Mouse (Mus musculus): ENCODE results near the gene Tpgs1. TPM values are rescaled to one million over a fixed set of nuclear protein-coding genes. Genes with fewer than 3 reads are reported as not detected.

The Tpgs1 gene
- total RNA-seq, 2 experiments from 2014 or later = 17.5 to 21.1 TPM

DNA sequence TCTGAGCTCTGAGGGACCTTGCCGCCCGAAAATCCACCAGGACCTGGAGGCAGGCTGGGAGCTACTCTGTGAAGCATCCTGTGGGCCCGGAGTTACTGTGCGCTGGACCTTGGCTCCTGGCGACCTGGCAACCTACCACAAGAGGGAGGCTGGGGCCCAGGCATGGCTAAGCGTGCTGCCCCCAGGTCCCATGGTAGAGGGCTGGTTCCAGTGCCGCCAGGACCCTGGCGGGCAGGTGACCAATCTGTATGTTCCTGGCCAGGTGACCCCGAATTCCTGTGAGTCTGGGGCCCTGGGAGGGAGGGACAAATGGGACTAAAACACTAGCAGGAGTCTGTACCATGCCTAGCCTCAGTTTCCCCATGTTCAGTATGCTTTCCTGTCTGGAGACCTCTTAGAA, 2.7 kb upstream of the Tpgs1 start:
- ATAC-seq (ENCODE audit: poor library complexity, severe bottlenecking) = no peak

DNA sequence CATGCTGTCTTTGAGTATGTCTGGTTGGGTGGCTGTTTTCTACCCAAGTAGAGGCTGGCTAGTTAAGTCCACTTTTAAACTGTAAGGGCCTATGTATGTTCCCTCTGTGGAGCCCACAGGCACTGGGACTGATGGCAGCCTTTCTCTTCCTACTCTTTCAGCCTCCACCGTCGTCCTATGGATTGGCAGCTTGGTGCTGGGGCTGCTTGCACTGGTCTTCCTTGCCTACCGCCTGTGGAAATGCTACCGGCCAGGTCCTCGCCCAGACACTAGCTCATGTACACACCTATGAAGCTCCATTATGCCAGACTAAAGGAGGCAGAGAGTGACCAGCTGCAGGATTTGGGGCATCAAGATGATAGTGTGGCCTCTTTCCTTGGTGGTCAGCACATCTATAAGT, 1.1 kb upstream of the Tpgs1 start:
- ATAC-seq (ENCODE audit: poor library complexity, severe bottlenecking) = no peak

DNA sequence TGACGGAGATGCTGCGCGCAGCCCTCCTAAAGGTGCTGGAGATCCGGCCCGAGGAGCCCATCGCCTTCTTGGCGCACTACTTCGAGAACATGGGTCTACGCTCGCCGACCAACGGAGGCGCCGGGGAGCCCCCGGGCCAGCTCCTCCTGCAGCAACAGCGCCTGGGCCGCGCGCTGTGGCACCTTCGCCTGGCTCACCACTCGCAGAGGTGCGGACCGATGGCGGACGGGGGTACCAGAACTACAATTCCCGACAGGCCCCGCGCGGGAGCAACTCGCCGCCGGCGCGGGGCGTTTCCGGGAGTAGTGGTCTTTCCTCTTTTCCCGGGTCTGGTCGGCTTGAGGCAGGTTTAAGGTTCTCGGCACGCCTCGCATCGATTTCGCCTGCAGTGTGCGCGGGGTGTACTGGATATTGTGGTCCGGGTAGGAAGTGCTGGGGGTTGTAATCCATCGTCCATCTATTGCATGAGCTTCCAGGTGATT, 448 bp downstream of the Tpgs1 start:
- peak; percentile 48 for ATAC-seq (ENCODE audit: poor library complexity, severe bottlenecking)

DNA sequence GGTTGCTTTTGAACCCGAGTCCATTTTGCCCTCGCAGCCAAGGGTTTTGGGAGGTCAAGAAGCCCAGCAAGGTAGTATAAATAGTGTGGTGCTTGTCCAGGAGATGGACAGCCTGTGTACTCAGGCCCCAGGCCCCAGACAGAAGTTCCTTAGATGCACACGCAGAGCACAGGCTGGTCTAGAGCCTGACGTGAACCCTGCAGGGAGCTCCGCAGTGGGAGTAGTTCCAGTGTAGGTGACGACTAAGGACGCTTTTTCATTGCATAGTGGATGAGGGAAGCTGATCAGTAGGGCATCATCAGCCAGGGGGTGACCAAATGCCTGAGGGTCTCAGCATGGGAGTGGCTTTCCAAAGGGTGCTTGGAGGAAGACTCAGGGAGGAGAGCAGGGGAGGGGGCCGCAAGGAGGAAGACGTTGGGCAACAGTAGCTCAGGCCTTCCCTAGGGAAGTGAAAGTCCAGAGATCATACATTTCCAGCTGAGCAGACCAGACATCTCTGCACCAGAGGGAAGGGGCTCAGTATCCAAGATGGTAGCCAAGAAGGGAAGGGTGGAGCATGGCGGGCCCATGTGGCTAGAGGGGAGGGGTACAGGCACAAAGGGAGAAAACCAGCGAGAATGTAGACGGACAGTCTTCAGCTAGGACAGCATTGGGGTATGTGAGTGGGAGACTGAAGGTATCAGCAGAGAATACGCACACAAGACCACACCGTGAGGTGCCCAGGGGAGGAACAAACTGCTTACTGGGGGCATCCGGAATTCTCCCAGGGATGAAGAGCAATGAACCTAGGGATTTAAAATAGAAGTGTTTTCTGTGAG, 1.1 kb downstream of the Tpgs1 start:
- ATAC-seq (ENCODE audit: poor library complexity, severe bottlenecking) = peak; percentile 14; the same call in 1 of the 2 replicates

DNA sequence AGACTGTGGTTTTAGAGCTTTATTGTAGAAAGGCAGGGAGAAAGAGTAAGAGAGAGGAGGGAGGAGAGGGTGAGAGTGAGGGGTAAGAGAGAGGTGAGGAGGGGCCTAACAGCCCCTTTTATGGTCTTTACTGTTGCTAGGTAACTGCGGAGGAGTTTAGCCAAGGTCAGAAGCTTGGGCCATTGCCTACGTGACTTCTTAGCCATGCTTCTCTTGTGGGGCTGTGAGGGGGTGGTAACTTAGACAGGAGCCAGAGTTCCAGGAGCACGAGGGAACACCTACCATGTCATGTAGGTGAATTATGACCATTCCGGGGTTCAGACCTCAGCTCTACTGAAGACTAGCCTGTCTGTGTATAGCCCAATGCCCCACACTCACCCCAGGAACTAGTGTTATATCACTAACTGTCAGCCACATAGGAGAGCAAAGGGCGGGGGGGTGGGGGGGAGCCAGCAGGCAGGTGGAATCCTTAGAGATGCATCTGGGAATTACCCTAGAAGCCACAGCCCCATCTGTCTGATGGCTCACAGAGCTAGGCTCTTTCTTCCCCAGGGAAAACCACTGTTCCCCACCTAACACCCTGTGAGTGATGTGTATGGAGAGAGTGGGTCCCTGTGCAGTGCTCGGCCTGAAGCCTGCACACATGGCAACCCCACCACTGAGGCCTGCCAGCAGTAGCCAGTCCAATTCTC, 2.4 kb downstream of the Tpgs1 start:
- no peak for ATAC-seq (ENCODE audit: poor library complexity, severe bottlenecking)

DNA sequence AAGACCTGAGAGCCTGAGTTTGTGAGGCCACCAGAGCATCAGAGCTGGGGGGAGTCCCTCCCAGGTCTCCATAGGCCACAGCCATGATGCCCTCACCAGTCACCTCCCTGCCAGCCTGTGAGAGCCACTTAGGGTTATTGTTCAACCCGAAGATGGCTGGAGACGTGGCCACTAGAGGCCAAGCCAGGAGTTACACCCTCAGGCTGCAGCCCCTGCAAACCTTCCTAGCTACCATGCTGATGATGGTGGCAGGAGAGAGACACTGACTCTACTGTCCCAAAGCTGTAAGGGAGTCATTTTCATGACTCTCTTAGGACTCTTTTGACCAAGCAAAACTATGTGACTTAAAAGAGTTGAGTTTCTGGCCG, 2.9 kb downstream of the Tpgs1 start:
- ATAC-seq (ENCODE audit: poor library complexity, severe bottlenecking) = no peak

DNA sequence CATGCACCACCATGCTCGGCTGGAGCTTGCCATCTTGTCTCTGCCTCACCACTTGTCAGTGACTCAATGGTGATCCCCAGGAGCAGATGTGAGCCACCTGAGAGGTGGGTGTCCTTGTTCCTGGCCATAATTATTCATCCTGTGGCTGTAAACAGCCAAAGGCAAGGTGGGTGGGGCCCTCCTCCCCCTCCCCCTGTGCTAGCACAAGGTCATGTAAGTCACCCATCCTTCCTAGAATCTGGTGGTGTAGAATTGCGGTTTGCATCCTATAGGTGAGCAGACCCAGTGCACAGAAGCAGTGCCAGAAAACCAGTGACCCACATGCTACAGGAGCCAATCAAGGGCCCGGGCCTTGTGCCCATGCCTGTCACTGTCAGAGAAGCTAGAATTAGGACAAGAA, 3.9 kb downstream of the Tpgs1 start:
- no peak for ATAC-seq (ENCODE audit: poor library complexity, severe bottlenecking)

DNA sequence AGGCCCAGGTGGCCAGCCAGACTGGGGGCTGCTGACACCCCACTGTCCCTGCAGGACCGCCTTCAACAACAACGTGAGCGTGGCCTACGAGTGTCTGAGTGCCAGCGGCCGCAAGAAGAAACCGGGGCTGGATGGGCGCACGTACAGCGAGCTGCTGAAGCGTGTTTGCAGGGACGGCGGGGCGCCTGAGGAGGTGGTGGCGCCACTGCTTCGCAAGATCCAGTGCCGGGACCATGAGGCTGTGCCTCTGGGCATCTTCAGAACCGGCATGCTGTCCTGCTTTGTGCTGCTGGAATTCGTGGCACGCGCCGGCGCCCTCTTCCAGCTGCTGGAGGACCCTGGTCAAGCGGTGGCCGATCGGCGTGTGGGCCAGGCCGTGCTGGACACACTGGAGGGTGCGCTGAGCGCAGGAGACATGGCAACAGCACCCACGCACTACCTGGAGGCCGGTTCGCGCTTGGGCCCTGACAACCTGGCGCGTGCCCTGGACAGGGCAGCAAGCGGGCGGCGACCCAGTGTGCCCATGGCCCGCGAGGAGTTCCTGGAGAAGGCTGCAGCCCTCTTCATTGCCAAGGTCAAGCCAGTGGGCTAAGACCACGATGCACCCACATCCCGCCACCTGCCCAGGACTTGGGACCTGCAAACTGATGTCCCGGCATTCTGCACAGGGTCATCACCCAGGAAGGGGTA, 6.3 kb downstream of the Tpgs1 start:
- ATAC-seq (ENCODE audit: poor library complexity, severe bottlenecking) = no peak

DNA sequence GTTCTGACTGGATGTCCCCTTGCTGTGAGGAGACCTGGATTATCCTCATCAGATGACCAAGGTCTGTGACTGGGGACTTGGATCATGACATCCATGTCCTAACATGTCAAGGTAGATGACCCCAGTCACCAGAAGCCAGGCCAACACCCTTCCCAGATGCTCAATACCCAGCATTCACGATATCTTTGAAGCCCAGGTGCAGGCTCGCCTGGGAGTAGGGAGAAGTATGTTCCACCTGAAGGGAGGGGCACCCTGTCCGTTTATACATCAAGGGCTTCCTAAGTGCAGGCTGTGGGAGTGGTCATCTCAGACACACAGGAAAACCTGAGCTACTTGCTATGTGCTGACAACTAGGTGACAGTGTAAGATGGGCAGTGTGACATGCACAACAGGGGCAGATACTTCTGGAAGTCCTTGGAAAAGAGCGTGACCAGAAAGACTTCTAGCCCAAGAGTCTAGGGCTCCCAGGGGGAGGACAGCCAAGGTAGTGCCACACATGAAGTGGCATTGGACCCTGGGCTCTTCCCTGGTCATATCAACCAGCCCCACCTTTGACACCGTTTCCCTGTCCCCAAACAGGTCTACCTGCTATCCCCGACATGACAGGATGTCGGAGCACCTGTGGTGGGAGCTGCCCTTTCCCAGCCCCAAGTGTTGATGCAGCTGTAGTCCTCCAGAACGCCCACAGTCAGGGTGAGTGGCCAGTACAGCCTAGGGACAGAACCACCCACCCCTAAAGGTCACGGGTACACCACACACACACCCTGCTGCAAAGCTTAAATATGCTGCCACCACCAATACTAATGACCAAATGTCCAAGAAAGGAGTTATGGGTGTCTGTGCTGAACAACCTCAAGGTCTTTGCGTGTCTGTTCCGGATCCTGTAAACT, 11.7 kb downstream of the Tpgs1 start:
- ATAC-seq (ENCODE audit: poor library complexity, severe bottlenecking) = no peak

DNA sequence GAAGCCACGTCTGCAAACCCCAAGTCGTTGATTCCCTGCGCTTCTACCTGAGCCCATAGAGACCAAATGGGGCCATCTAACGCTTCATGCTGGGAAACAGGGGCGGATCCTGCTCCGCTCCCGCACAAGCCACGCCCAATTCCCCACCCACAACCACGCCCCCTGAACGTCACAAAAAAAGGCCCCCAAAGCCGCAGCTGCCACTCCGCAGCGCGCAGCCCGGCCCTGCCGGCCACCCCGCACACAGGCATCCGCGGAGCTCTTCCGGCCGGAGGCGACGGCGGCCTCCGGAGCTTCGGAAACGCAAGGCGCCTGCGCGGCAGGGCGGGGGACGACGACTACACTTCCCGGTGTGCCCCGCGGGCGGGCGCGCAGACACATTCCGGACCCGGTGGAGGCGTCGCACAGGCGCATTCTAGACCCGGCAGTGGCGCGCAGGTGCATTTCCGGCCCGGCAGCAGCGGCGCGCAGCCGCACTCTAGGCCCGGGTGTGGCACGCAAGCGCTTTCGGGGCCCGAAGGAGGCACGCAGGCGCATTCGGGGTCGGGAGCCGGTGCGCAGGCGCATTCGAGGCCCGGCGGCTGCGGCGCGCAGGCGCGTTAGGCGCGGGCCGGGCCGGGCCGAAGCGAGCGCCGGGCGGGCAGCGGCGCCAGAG, 12.5 kb downstream of the Tpgs1 start, which contains the start of gene Cdc34:
Gene Cdc34, plus strand, starts transcription at position 605 of the 655 bp plus-strand sequence.
- ATAC-seq (ENCODE audit: poor library complexity, severe bottlenecking) = peak; percentile 85

DNA sequence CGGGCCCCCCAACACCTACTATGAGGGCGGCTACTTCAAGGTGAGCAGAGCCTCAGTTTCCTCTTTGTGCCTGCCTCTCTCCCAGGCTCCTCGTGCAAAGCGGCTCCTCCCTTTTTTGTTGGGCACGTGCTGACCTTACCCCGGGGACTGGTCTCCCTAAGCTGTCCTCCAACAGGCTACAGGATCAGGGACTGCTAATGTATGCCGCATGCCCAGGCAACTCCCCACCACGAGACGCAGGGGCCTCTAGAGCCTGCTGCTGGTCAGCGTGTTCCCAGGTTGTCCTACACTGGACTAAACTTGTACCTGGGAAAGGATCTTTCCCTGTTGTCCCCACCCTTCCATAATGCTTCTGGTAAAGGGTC, 13.4 kb downstream of the Tpgs1 start:
- no peak for ATAC-seq (ENCODE audit: poor library complexity, severe bottlenecking)

DNA sequence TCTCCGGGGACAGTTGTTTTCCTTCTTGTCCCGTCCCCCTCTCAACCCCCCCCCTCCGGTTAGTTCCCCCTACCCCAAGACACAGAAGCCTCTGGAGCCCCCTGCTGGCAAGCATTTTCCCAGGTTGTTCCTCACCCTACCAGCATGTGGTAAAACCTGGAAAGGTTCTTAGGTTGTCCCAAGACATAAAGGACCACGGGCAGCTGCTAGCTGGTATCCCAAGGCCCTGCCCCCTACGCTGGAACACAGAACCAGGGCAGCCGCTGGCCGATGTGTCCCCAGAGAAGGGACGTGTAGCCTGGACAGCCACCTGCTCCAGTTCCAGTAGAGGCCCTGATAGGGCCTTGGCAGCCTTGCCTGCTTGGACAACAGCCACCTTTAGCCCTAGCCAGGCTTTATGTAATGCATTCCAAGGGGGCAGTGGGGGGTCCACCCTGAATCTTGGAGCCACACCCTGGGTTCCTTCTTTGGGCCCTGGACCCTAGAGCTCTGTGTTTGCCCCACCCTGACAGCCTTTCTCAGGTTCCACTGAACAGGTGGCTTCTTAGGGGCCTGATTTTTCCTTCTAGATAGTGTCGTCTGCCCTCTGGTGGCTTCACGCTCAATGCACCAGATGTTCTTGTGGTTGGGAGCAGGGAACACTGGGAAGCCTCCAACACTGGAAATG, 13.9 kb downstream of the Tpgs1 start:
- ATAC-seq (ENCODE audit: poor library complexity, severe bottlenecking) = no peak

DNA sequence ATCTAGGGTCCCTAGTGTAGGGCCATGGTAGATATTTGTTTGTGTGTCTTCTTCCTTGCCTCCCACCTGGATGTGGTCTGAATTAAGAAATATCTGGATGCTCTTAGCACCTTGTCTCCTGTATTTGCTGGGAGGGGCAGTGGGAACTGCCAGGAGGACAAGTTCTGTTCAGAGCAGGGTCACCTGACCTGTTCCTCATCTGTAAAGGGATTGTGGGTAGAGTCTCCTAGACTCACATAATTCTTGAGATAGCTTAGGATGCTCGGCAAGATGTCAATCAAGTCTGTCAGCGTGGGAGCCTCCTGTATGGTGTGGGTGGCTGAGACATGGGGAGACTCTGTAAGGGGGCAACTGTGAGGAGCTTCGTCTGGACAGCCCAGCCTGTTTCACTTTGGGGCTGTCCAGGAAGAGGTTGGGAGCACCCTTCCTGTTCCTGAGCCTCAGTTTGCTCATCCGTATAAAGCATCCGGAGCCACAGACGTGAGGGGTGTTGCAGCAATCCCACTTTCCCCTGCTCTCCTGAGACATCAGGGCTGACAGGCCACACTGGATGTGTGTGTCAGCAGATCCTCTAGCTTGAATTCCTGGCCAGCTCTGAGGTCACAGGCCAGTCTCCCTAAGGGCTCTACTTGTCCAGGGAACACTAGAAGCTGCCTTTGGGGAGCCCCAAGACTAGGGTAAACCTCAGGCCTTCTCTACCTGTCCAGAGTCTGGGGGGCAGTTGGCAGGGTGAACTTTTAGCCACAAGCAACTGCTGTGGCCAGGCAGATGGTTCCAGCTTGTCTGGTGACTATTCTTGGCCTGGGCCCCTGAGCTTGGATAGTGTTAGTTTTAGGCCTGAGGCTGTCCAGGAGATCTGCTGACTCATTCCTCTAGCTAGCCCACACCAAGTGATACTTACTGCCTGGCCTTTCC, 14.8 kb downstream of the Tpgs1 start:
- ATAC-seq (ENCODE audit: poor library complexity, severe bottlenecking) = no peak

DNA sequence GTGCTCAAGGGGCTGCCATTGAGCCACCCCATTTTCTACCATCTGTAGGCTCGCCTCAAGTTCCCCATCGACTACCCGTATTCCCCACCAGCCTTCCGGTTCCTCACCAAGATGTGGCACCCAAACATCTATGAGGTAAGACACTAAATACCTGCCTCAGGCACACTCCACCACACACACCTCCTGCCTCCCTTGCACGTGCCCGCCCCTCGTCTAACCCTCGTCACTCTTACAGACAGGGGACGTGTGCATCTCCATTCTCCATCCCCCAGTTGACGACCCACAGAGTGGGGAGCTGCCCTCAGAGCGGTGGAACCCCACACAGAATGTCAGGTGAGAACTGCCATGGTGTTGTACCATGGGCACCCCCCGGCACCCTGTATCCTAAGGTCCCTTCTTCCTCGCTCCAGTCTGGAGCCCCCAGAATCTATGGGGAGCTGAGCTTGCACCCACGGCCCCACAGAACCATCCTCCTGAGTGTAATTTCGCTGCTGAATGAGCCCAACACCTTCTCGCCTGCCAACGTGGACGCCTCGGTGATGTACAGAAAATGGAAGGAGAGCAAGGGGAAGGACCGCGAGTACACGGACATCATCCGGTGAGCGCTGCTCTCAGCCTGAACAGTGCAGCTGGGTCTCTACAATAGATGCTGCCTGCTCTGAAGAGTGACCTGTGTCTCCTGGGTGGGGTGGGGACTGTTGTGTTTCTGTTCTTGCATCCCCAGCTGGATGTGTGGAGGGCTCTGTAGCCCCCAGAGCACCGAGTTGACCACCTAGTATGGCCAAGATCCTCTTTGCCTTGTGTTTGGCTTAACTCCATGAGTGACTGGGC, 15.8 kb downstream of the Tpgs1 start:
- no peak for ATAC-seq (ENCODE audit: poor library complexity, severe bottlenecking)

DNA sequence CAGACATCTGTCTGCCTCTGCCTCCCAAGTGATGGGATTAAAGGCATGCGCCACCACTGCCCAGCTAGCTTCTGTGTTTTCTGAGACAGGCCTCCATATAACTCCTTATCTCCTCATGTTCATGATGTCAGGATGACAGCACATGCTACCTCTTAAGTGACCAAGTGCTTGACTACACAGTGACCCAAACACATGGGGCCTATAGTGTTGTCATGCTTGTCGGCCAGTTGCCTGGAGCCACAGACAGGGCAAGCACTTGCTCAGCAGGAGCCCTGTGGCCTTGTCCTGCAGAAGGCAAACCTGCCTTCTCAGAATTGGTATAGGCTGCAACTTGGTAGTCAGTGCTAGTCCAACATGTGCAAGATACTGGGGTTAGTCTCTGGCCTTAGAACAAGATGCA, 17.1 kb downstream of the Tpgs1 start:
- no peak for ATAC-seq (ENCODE audit: poor library complexity, severe bottlenecking)

DNA sequence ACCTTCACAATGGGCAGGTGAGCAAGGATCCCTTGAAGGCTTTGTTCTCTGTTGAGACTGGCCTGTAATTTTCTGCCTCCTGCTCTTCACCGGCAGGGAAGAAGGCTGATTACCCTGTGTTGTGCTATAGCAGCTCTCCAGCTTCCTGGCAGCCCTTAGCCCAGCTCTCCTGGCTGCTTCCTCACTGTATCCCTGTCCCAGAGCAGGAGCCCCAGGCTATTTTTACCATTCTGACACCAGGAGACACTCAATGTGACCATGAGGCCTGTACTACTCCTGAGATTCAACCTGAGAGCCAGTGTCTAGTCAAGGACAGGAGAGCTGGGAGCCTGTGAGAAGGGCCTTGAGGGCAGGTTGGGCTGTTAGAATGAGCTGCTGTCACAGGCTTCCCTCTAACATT, 17.5 kb downstream of the Tpgs1 start:
- ATAC-seq (ENCODE audit: poor library complexity, severe bottlenecking) = no peak

DNA sequence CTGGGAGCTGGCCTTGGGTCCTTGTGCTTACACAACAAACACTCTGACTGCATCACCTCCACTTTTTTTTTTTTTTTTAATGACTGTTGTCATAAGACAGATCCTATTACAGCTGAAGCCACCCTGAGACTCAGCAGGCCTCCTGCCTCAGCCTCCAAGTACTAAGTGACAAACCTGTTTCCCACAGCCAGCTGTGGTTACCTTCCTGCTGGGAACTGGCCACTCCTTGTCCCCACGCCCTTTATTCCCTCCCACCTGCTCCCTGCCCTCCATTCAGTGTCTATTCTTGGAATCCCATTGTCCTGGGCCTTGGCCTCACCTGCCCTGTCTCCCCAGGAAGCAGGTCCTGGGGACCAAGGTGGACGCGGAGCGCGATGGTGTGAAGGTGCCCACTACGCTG, 18.3 kb downstream of the Tpgs1 start:
- no peak for ATAC-seq (ENCODE audit: poor library complexity, severe bottlenecking)

DNA sequence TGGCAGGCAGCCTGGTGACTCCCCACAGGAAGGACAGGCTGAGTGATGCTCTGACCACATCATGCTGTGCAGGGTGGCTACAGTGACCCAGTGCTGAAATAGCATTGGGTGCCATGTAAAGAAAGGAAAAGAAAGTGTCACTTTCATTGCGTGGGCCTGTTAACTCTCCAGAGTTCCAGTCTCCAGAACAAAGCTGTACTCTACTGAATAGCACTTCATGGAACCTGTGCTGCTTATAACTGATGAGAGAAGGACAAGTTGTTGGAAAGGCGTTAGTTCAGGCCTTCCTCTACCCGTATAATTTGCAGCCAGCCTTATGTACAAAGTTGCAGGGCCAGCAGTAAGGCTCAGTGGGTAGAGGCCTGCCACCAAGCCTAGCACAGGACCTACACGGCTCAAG, 19.6 kb downstream of the Tpgs1 start, which contains the start of gene Gzmm:
Gene Gzmm, plus strand, starts transcription at position 301 of the 400 bp plus-strand sequence.
- ATAC-seq (ENCODE audit: poor library complexity, severe bottlenecking) = no peak
